Mouse (Mus musculus): ENCODE measurements at regions not wholly inside any gene's neighbourhood (a gene's known extent, or its start where the extent isn't known, plus 50 kb on each side); places are given as distances from the start of the nearest gene placed in this dataset.
A peak's percentile ranks its signal among the peaks of the same experiment; 100 is the strongest.

DNA sequence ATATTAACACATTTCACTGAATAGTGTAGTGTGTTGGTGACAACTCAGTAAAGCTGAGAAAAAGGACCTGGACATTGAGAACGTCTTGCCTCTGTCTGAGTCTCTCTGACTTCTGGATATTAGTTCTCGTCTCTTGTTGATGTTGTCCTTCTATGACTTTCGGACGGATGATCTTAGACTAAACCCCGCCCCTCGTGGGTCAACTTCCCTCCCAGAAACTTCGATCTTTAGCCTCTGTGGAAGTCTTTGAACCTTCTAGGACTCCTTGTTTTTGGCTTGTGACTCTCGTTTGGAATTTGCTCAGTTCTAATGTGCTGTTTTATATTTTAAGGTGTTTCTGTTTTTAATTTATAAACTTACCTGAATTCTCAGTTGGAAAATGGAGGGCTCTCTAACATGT, 61.2 kb upstream of the Slc35c1 start:
- TF ChIP-seq POLR2A (IDR thresholded peaks at IDR 0.05; ENCODE audit: low read depth, low read length) (no peak), CTCF (conservative IDR thresholded peaks at IDR 0.05; ENCODE audit: insufficient read depth, insufficient read length, low read depth, low read length) (no peak)
- Histone ChIP-seq H3K27ac (ENCODE audit: insufficient read depth, low read depth, low read length) (peak overlapping the region; percentile 24; the same call in 1 of the 2 replicates), H3K4me3 (ENCODE audit: insufficient read depth, low read depth, low read length) (no peak overlapping the region), H3K36me3 (ENCODE audit: control insufficient read depth, insufficient read depth, low read length) (no peaks in the 10 kb centered on the region), H3K4me1 (ENCODE audit: control insufficient read depth, insufficient read depth, low read length) (peaks cover 4% of the 10 kb centered on the region; the same call in 1 of the 2 replicates), H3K27me3 (replicated peaks; ENCODE audit: control insufficient read depth, insufficient read depth, low read length) (no peaks in the 10 kb centered on the region)
- WGBS: 52% methylated on average over 8 of the region's 8 CpGs
- DNase-seq: peak; percentile 87

DNA sequence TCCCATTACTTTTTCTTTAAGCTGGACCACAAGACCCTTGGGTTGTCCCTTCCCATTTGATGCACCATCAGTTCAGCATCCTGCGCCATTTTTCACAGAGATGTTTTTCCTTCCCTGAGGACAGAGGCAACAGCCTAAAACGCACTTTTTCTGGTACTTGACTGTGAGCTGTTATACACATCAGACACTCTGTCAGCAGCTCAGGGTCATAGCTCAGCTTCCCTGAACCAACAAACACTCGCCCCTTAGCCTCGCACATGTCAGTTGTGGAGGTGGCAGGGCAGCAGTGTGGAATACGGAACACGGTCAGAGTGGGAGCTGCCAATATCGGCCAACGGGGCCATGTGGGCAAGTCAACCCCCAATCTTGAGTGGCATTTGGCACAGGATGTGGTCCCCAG, 59.1 kb upstream of the Slc35c1 start:
- peaks cover 4% of the 10 kb centered on the region; the same call in 1 of the 2 replicates for H3K4me1 ChIP-seq (ENCODE audit: control insufficient read depth, insufficient read depth, low read length)
- no peak overlapping the region for H3K27ac ChIP-seq (ENCODE audit: insufficient read depth, low read depth, low read length)
- no peak for TF ChIP-seq POLR2A (IDR thresholded peaks at IDR 0.05; ENCODE audit: low read depth, low read length)
- TF ChIP-seq CTCF (conservative IDR thresholded peaks at IDR 0.05; ENCODE audit: insufficient read depth, insufficient read length, low read depth, low read length): no peak
- no peak overlapping the region for H3K4me3 ChIP-seq (ENCODE audit: insufficient read depth, low read depth, low read length)
- WGBS: 79% methylated on average over 8 of the region's 8 CpGs
- DNase-seq: no peak
- H3K27me3 ChIP-seq (replicated peaks; ENCODE audit: control insufficient read depth, insufficient read depth, low read length): no peaks in the 10 kb centered on the region
- H3K36me3 ChIP-seq (ENCODE audit: control insufficient read depth, insufficient read depth, low read length): no peaks in the 10 kb centered on the region

DNA sequence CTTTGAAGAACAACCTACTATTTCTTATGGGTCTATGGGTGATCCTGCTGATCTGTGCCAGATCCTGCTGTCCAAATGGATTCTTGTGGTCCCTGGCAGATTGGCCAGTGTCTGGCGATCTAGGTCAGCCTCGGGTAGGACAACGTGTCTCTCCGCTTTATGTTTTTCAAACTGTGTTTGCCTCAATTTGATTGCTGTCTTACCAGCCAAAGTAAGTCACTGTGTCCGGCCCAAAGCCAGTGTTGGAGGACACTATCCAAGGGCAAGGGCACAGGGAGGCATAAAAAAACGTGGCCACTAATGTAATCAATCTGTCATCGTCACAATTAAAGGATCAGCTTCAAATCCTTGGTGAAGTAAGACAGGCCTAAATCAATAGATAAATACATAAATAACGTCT, 58.6 kb upstream of the Slc35c1 start:
- H3K36me3 ChIP-seq (ENCODE audit: control insufficient read depth, insufficient read depth, low read length): no peaks in the 10 kb centered on the region
- H3K4me1 ChIP-seq (ENCODE audit: control insufficient read depth, insufficient read depth, low read length): peaks cover 4% of the 10 kb centered on the region; the same call in 1 of the 2 replicates
- H3K27ac ChIP-seq (ENCODE audit: insufficient read depth, low read depth, low read length): no peak overlapping the region
- 76% methylated on average over 8 of the region's 8 CpGs for WGBS
- TF ChIP-seq CTCF (conservative IDR thresholded peaks at IDR 0.05; ENCODE audit: insufficient read depth, insufficient read length, low read depth, low read length): no peak
- TF ChIP-seq POLR2A (IDR thresholded peaks at IDR 0.05; ENCODE audit: low read depth, low read length): no peak
- no peak for DNase-seq
- no peak overlapping the region for H3K4me3 ChIP-seq (ENCODE audit: insufficient read depth, low read depth, low read length)
- no peaks in the 10 kb centered on the region for H3K27me3 ChIP-seq (replicated peaks; ENCODE audit: control insufficient read depth, insufficient read depth, low read length)

DNA sequence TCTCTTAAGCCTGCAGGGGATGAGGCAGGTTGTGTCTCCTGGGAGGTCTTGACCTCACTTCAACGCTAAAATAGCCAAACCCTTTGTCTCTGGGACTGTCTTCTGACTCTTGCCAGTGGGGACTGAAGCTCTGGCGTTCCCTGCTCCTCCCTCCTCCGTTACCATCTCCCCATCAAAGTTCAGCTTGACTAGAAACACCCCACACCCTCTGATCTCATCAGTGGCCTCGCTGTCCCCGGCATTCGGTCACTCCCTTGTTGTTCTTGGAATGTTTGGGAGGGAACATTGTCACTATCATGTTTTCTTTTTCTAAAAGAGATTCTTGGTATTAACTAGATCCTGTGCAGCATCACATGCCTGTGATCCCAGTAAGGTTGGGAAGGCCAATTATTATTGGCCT, 54.6 kb upstream of the Slc35c1 start:
- DNase-seq: no peak
- WGBS: 38% methylated on average over 6 of the region's 6 CpGs
- no peak overlapping the region for H3K27ac ChIP-seq (ENCODE audit: insufficient read depth, low read depth, low read length)
- H3K4me3 ChIP-seq (ENCODE audit: insufficient read depth, low read depth, low read length): no peak overlapping the region
- H3K36me3 ChIP-seq (ENCODE audit: control insufficient read depth, insufficient read depth, low read length): no peaks in the 10 kb centered on the region
- H3K27me3 ChIP-seq (replicated peaks; ENCODE audit: control insufficient read depth, insufficient read depth, low read length): no peaks in the 10 kb centered on the region
- no peak for TF ChIP-seq CTCF (conservative IDR thresholded peaks at IDR 0.05; ENCODE audit: insufficient read depth, insufficient read length, low read depth, low read length)
- TF ChIP-seq POLR2A (IDR thresholded peaks at IDR 0.05; ENCODE audit: low read depth, low read length): no peak
- H3K4me1 ChIP-seq (ENCODE audit: control insufficient read depth, insufficient read depth, low read length): no peaks in the 10 kb centered on the region

DNA sequence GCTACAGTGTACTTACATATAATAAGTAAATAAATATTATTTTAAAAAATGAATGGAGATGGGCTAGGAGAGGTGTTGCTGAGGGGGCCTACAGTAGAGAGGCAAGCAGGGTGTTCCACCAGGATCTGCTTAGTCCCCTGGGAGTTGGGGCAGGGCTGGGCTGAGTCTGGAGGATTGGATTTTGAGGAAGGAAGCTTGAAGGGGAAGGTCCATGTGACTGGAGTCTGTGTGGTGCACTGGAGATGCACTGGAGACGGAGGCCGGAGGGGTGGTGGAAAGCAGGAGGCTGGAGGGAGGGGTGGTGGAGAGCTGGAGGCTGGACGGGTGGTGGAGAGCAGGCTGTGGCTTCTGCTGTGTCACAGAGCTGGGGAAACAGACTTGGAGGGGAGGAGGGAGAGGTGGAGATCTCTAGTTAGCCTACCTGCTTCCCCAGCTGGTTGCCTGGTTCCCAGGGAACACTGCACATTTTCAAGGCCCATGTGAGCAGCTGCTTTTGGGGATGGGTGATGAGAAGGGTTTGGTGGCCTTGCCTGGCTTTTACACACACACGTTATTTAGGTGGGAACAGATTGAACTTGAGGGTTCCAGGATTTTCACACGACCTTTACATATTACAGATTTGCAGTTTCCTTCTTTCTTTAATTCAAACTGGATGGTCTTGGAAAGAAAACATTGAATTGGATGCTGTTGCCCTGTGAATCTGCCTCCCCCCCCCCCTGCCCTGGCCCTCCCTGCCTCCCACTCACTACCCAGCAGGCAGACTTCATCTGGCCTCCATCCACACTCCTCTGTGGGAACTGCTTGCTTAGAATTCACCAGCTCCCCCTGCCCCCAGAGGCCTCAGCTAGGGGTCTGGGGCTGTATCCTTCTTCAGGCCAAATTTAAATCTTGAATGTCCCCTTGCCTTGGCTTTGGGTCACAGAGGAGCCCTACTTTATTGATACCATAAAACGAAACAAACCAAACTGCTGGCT, 51.7 kb upstream of the Slc35c1 start:
- Histone ChIP-seq H3K4me3 (ENCODE audit: insufficient read depth, low read depth, low read length) (no peak overlapping the region), H3K27me3 (replicated peaks; ENCODE audit: control insufficient read depth, insufficient read depth, low read length) (no peaks in the 10 kb centered on the region), H3K36me3 (ENCODE audit: control insufficient read depth, insufficient read depth, low read length) (no peaks in the 10 kb centered on the region), H3K27ac (ENCODE audit: insufficient read depth, low read depth, low read length) (no peak overlapping the region), H3K4me1 (ENCODE audit: control insufficient read depth, insufficient read depth, low read length) (no peaks in the 10 kb centered on the region)
- no peak for DNase-seq
- no peak for TF ChIP-seq CTCF (conservative IDR thresholded peaks at IDR 0.05; ENCODE audit: insufficient read depth, insufficient read length, low read depth, low read length)
- TF ChIP-seq POLR2A (IDR thresholded peaks at IDR 0.05; ENCODE audit: low read depth, low read length): no peak
- WGBS: 64% methylated on average over 6 of the region's 6 CpGs

Measured in kidney, adult 2 months (tissue).